8 mouse cellular contexts compared by ENCODE assay signal in the genomic region with DNA sequence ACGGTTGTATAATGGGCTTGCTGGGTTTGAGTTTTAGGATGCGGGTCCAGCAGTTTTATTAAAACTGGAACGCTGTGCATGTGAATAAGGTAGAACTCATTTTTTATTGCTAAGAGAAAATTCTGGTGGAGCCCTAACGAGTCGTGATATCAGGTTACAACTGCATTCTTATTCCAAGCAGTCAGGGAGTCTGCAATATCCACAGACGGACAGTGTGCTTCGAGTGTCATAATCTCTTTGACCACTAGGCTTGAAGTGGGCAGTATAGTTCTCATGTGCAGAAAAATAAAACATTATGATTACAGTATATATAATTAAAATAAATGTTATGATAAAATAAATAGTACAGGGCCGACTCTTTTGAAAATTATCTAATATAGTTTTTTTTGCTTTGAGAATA. TPM values are rescaled to one million over a fixed set of nuclear protein-coding genes. Genes with fewer than 3 reads are reported as not detected.
A peak's percentile ranks its signal among the peaks of the same experiment; 100 is the strongest.
DNase-seq lines count a peak whose midpoint lies in the region; ATAC-seq lines count a peak whose summit lies in the region.

No protein-coding gene starts in this region.

- H3K4me1 ChIP-seq in neural tube, embryonic 12.5 days, result peaks cover 5% of the 10 kb centered on the region; the same call in 1 of the 2 replicates
- peaks cover 8% of the 10 kb centered on the region for H3K4me1 ChIP-seq in intestine, embryonic 16.5 days (ENCODE audit: control insufficient read depth, insufficient read depth, low read length)

- intact Hi-C loops in heart, postnatal 10 days (cut with DNase I), result loop anchor here (5.0 kb wide), 1 partner anchor 282 kb away; no protein-coding TSS in a partner anchor

- 22% methylated on average over 8 of the region's 8 CpGs for WGBS in neural tube, embryonic 12.5 days
- WGBS in intestine, embryonic 16.5 days, result 26% methylated on average over 8 of the region's 8 CpGs

- no peak overlapping the region for H3K9ac ChIP-seq in neural tube, embryonic 12.5 days
- H3K9ac ChIP-seq in intestine, embryonic 16.5 days (ENCODE audit: low read depth, low read length), result no peak overlapping the region

- no peaks in the 10 kb centered on the region for H3K36me3 ChIP-seq in neural tube, embryonic 12.5 days
- no peaks in the 10 kb centered on the region for H3K36me3 ChIP-seq in intestine, embryonic 16.5 days (ENCODE audit: control insufficient read depth, insufficient read depth, low read length)

- peak overlapping the region; percentile 1; the same call in 1 of the 2 replicates for H3K4me2 ChIP-seq in neural tube, embryonic 12.5 days (replicated peaks)
- no peak overlapping the region for H3K4me2 ChIP-seq in intestine, embryonic 16.5 days (ENCODE audit: low read depth, low read length)

- no peak overlapping the region for H3K4me3 ChIP-seq in neural tube, embryonic 12.5 days
- no peak overlapping the region for H3K4me3 ChIP-seq in intestine, embryonic 16.5 days (ENCODE audit: low read length)

- H3K9me3 ChIP-seq in neural tube, embryonic 12.5 days, result no peaks in the 10 kb centered on the region
- H3K9me3 ChIP-seq in intestine, embryonic 16.5 days (ENCODE audit: control insufficient read depth, low read length), result no peaks in the 10 kb centered on the region

- ATAC-seq in neural tube, embryonic 12.5 days (ENCODE audit: low FRiP score, low read depth), result no peak
- ATAC-seq in intestine, embryonic 16.5 days, result no peak

- H3K27ac ChIP-seq in neural tube, embryonic 12.5 days, result no peak overlapping the region
- no peak overlapping the region for H3K27ac ChIP-seq in intestine, embryonic 16.5 days (ENCODE audit: low read length)

- no peaks in the 10 kb centered on the region for H3K27me3 ChIP-seq in neural tube, embryonic 12.5 days (replicated peaks)
- H3K27me3 ChIP-seq in intestine, embryonic 16.5 days (replicated peaks; ENCODE audit: control insufficient read depth, insufficient read depth, low read length), result no peaks in the 10 kb centered on the region

- peak; percentile 59 to 66 for DNase-seq in heart, postnatal 10 days
- DNase-seq in heart, adult 8-10 months (ENCODE audit: low spot score), result no peak
- peak; percentile 62 for DNase-seq in CD4-positive helper T cell, adult 2 months (ENCODE audit: low read depth, low spot score)
- DNase-seq in cerebellum, adult 9-10 months, result peak; percentile 77
- DNase-seq in kidney, adult 9 months, result peak; percentile 56
- no peak for DNase-seq in frontal cortex, postnatal 25 days (ENCODE audit: low spot score in 2 of 2)

RNA-seq across cellular contexts. Expression of a gene that starts 3.1 kb away (rescaled TPM):
- total RNA-seq in heart, postnatal 10 days (2021), result 10 to 100 TPM; 25.7 to 28.4 TPM
- total RNA-seq in heart, adult 8-10 months (2022), result 10 to 100 TPM; 20.4 to 25.8 (median 22.1) TPM
- polyA plus RNA-seq in neural tube, embryonic 12.5 days (2016; fragmentation: Nextera tagmentation; extraction: Ambion mirVana), result 5.6 and 6.9 TPM in 2 replicates
- 3.4 and 3.6 TPM in 2 replicates for polyA plus RNA-seq in intestine, embryonic 16.5 days (2015; fragmentation: Nextera tagmentation; extraction: Ambion mirVana)

Comparison
In these comparisons a context has a peak if more than half of its experiments do, and no peak if none do; other contexts are left out.
1. DNase-seq: peak in heart, postnatal 10 days (2 of 2), CD4-positive helper T cell, adult 2 months (single experiment), cerebellum, adult 9-10 months (single experiment) and kidney, adult 9 months (single experiment); none in heart, adult 8-10 months (single experiment) and frontal cortex, postnatal 25 days (0 of 2).